Mouse (Mus musculus) adrenal gland, postnatal 36 days (tissue): ENCODE results near the gene Ndufv2. TPM values are rescaled to one million over a fixed set of nuclear protein-coding genes. Genes with fewer than 3 reads are reported as not detected.
A peak's percentile ranks its signal among the peaks of the same experiment; 100 is the strongest.
"Not testable (repeated sequence)": the region's sequence is repeated elsewhere in the genome, so short reads cannot be mapped to it uniquely, and the experiment has no call there.

ENCODE experiments used
- DNase-seq, 2 experiments: peaks; one replicate each; pipeline ENCODE4 v3.0.0; 2021; ENCODE audit warnings: mixed read lengths in 1 of 2
- total RNA-seq, 2 experiments: library from RNA; stranded (reverse); gene quantifications; 2 replicates each; pipeline ENCODE4 v1.2.3; 2021

Ndufv2 gene
- total RNA-seq, 2 experiments from 2014 or later, result 368 to 381 TPM

- DNase-seq, result no peak
Measured at GRCm38 (mm10) chr17:66090251-66090650, 11.1 kb downstream of the Ndufv2 start.

- DNase-seq, result no peak
Measured at GRCm38 (mm10) chr17:66085038-66085437, 16.3 kb downstream of the Ndufv2 start.

DNA sequence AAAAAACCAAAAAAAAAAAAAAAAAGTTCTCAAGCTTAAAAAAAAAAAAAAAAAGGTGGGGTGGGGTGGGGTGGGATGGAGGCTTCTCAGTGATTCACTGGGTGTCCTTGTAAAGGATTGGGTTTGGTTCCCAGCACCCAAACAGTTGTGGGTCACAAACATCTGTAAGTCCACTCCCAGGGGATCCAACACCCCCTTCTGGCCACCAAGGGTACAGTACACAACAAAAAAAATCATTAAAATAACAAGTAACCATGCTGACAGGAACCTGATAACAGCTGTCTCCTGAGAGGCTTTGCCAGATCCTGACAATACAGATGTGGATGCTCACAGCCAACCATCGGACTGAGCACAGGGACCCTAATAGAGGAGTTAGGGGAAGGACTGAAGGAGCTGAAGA is 16.9 kb downstream of the Ndufv2 start:
- no peak for DNase-seq

DNA sequence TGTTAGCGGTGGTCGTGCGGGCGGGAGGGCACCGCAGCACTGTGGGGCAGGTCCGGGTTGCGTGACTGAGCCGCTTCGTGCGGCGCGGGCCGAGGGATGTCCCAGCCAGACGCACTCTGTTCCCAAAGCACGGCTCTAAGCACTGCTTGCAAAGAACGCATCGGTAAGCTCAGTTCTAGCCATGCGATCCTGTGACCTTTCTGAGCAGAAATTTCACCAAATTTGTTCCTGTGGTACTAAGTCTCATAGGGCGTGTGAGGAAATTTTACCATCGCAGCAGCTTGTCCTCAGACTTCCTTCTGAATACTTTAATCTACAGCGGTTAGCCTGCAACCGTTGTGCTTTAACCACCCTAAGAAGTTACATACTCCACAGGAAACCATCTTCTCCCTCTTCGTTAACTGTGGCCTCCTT is 23.9 kb downstream of the Ndufv2 start:
- DNase-seq, result no peak

DNA sequence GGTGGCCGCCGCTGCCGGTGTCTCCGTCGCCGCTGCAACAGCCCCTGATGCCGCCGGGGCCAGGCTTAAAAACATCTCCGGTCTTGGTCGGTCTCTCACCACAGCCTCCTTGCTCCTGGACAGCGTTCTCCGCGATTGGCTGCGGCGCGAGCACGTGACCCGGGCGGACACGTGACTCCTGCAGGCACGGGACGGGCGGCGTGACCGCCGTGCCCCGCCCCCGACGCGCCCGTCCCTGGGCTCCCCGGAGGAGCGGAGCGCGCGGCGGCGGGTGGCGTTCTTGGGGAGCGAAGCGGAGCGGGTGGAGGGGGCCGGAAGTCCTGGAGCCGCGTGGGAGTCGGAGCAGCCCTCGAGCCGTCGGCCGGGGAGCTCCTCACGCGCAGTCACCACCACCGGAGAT is 24.4 kb downstream of the Ndufv2 start, which contains the start of gene Ankrd12:
Ankrd12 (minus strand) TSS at position 156 of the 400 bp plus-strand sequence.
- DNase-seq, result peak; percentile 98 to 99

GRCm38 (mm10) chr17:66076174-66076927 is 25.0 kb downstream of the Ndufv2 start:
- DNase-seq, result peak; percentile 55 to 70

DNA sequence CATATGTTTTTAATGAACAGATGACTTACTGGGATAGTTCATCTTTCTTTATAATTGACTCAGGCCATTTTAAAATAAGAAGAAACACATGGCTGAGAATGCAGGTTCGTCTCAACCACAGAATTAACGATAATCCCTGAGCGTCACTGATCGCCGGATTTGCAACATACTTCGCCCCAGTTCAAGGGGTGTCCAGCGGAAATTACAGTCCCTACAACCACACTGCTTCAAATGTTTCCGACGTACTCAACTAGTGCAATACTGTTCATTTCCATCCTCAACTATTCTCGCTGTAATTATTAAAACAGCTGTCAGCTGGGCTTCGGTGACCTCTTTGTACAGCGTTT is 25.6 kb downstream of the Ndufv2 start:
- peak in 1 of 2 experiments; percentile 9 for DNase-seq

- DNase-seq, result no peak
Measured at GRCm38 (mm10) chr17:66073971-66074370, 27.4 kb downstream of the Ndufv2 start.

GRCm38 (mm10) chr17:66069036-66069435 is 32.3 kb downstream of the Ndufv2 start:
- not testable (repeated sequence) for DNase-seq

GRCm38 (mm10) chr17:66065115-66065514 is 36.2 kb downstream of the Ndufv2 start:
- no peak for DNase-seq

DNA sequence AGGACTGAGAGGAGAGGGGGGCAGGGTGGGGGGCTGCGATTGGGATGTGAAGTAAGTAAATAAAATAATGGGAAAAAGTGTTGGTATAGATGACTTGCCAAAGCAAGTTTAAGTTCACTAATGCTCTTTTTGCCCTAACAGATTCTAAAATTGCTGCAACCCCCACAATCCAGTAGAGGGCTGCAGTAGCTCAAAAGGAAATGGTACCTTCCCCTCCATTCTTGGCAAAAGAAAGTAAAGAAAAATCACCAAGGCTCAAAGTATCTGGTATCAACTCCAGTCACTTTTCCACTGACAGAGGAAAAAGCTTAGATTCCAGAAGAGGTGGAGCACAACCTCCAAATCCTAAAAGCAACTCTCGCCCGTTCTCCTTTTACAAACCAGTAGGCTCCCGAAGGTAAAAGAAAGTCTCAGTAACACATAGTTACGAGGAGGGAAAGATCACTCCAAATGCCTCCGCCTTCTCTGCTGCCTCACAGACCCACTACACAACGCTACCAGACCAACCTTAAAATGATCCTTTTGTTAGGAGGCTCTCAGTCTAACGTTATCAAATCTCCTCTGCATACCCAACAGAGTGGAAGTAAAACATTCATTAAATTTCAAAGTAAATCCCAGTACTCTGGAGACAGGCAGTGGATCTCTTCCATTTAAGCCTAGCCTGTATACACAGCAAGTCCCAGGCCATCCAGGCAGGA is 40.0 kb downstream of the Ndufv2 start:
- no peak for DNase-seq

DNA sequence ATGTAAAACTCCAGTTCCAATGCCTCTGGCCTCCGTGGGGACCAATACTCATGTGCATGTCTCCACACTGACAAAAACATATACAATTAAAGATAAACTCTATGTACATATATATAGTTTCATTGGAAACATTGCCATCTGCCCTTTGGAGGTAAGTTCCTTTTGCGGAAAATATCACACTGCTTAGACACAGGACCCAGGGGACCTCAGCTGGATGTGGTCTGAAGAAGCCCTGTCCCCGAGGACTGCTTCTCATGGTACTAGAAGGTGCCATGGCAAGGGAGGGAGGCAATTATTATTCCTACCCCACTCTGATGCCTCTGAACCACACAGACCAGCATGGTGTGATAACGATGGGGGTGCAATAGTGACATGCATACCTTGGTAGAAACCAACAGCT is 43.2 kb downstream of the Ndufv2 start:
- no peak for DNase-seq

DNA sequence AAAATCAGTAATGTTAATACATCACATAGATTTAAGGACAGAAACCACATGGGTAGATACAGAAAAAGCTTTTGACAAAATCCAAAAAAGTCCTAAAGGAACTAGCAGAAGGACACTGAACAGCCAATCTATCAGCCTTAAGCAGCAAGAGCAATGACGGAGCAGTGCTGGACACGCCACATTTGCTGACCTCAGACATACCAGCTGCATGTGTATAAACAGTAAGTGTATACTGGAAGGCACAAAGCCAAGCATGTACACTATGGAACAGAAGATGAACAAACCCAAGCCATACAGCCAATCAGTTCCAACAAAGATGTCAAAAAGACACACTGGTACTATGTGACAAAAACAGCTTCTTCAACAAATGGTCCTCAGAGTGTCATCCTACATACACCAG is 44.2 kb downstream of the Ndufv2 start:
- DNase-seq, result no peak

- no peak for DNase-seq
Measured at GRCm38 (mm10) chr17:66053349-66053748, 48.0 kb downstream of the Ndufv2 start.

DNA sequence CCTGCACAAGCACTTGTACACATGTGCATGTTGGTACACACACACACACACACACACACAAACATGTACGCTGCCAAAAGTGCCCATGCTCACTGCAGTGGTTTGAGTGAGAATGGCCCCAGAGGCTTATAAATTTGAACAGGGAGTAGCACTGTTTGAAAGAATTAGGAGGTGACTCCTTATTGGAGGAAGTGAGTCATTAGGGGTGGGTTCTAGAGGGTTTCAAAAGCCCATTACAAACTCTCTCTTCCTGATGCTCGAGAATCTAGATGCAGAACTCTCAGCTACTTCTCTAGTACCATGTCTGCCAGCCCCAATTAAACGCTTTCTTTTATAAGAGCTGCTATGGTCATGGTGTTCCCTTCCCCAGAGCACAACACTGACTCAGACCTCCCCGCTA is 52.6 kb downstream of the Ndufv2 start:
- no peak for DNase-seq

GRCm38 (mm10) chr17:66048199-66048598 is 53.2 kb downstream of the Ndufv2 start:
- DNase-seq, result no peak

DNA sequence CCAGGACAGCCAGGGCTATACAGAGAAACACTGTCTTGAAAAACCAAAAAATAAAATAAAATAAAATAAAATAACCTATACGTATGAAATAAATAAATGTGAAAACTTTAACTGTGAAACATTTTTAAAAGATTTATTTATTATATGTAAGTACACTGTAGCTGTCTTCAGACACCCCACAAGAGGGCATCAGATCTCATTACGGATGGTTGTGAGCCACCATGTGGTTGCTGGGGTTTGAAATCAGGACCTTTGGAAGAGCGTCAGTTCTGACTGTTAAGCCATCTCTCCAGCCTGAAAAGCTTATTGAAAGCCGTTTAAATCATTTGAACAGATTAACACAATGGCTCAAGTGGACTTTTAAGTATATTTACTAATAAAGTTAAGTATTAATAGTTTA is 57.7 kb downstream of the Ndufv2 start:
- DNase-seq, result not testable (repeated sequence)

DNA sequence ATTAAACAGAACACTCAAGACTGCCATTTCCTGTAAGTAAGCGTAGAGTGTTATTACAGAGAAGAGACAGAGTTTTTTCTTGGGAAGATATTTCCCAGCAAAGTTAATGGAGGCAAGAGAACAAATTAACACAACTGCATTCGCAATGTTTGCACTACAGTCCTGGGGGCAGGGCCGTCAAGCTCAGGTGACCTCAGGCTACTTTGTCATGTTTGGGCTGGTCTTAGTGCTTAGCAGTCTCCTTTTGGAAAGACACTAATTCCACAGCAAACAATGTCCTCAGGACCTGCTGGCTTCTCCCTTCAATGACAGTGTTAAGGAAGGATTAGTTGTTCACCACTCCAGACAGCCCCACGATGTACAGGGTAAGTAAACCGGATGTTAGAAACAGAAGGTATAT is 60.3 kb downstream of the Ndufv2 start:
- DNase-seq, result no peak

DNA sequence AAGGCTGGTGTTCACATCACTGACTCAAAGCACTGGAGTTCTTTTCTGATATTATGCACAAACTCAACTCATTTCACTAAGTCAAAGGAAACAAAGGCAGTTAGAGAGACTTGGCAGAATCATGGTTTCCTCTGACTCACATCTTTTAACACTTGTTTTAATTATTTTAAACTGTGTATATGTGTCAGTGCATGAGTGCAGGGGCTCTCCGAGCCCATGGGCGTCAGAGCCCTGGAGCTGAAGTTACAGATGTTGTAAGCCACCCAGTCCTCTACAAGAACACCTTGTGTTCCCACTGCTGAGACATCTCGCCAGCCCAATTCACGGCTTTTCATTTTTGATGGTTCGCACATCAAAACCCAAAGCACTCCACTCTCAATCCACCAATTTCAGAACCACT is 68.1 kb downstream of the Ndufv2 start:
- no peak for DNase-seq

GRCm38 (mm10) chr17:66031991-66032390 is 69.4 kb downstream of the Ndufv2 start:
- no peak for DNase-seq
